ENCODE assay signal across 19 mouse cellular contexts in the genomic region with DNA sequence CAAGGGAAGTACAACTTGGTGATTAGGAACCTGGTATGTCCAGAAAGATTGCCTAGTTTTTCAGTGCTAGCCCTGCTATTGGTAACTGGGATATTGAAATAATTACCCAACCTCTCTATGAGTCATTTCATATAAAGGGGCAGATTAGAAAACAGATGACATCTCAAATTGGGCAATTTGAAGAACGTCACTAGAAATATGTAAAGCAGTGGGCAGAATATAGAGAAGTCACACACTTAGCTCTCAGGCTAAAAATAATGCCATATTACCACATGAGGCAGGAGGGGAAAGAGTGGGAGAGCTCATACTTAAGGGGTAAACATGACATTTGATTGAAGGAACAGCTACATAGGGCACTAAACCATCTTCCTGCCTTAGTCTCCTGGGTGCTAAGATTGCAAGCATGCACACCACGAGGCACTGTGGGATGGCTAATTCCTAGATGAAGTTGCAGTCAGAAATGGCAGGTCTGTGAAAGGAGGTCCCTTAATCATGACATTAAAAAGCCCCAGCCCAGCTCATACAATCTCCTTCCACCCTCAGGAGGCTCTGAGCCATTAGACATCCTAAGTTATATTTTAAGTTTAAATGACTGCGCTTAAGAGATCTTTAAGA. TPM values are rescaled to one million over a fixed set of nuclear protein-coding genes. Genes with fewer than 3 reads are reported as not detected.
DNase-seq lines count a peak whose midpoint lies in the region; ATAC-seq and TF ChIP-seq lines count a peak whose summit lies in the region.
"Had no signal": no experiment of that assay in that cellular context is flagged by ENCODE, and none has a peak within 500 bp of the region (broad histone marks: within the 10 kb centered on the region; RNA-seq: fewer than 3 reads in every experiment).

No protein-coding gene starts in this region.

- no peak overlapping the region for H3K9ac ChIP-seq in heart, adult 2 months (ENCODE audit: low read depth, low read length)
- H3K9ac ChIP-seq in midbrain, embryonic 11.5 days (ENCODE audit: low read length), result no peak overlapping the region
- H3K9ac ChIP-seq: heart, embryonic 13.5 days; intestine, embryonic 15.5 days; liver, embryonic 13.5 days; neural tube, embryonic 13.5 days had no signal

- H3K4me2 ChIP-seq in midbrain, embryonic 11.5 days, result no peak overlapping the region
- H3K4me2 ChIP-seq: heart, embryonic 13.5 days; intestine, embryonic 15.5 days; liver, embryonic 13.5 days; neural tube, embryonic 13.5 days had no signal

- H3K36me3 ChIP-seq in heart, adult 2 months (ENCODE audit: control insufficient read depth, insufficient read depth, low read length), result no peaks in the 10 kb centered on the region
- no peaks in the 10 kb centered on the region for H3K36me3 ChIP-seq in midbrain, embryonic 11.5 days (ENCODE audit: control insufficient read depth, insufficient read depth, low read length)
- H3K36me3 ChIP-seq: heart, embryonic 13.5 days; hindbrain, embryonic 10.5 days; intestine, embryonic 15.5 days; liver, embryonic 13.5 days; neural tube, embryonic 13.5 days had no signal

- intact Hi-C loops in heart, adult 2 months (cut with DNase I), result no loop called here

- no peak overlapping the region for H3K27ac ChIP-seq in heart, adult 2 months
- no peak overlapping the region for H3K27ac ChIP-seq in midbrain, embryonic 11.5 days (ENCODE audit: low read depth, low read length)
- H3K27ac ChIP-seq: heart, embryonic 13.5 days; hindbrain, embryonic 10.5 days; intestine, embryonic 15.5 days; liver, embryonic 13.5 days; neural tube, embryonic 13.5 days had no signal

- no peak for TF ChIP-seq CTCF in heart, adult 2 months (IDR thresholded peaks at IDR 0.05)

- WGBS in heart, adult 2 months, result 73% methylated on average over 3 of the region's 3 CpGs
- WGBS in midbrain, embryonic 11.5 days, result 85% methylated on average over 3 of the region's 3 CpGs

- no peaks in the 10 kb centered on the region for H3K79me2 ChIP-seq in heart, adult 2 months (replicated peaks; ENCODE audit: control insufficient read depth, insufficient read depth, low read length)

- ATAC-seq in midbrain, embryonic 11.5 days (ENCODE audit: low FRiP score), result no peak
- no peak for ATAC-seq in frontal cortex, adult (ENCODE audit: low TSS enrichment)
- ATAC-seq: intestine, embryonic 15.5 days had no signal

- no peak overlapping the region for H3K4me3 ChIP-seq in heart, adult 2 months
- H3K4me3 ChIP-seq in midbrain, embryonic 11.5 days (ENCODE audit: low read depth, low read length), result no peak overlapping the region
- H3K4me3 ChIP-seq: heart, embryonic 13.5 days; hindbrain, embryonic 10.5 days; intestine, embryonic 15.5 days; liver, embryonic 13.5 days; megakaryocyte, embryonic 14.5 days; neural tube, embryonic 13.5 days had no signal

- H3K9me3 ChIP-seq in midbrain, embryonic 11.5 days (ENCODE audit: control insufficient read depth, low read length), result no peaks in the 10 kb centered on the region
- H3K9me3 ChIP-seq: heart, embryonic 13.5 days; hindbrain, embryonic 10.5 days; intestine, embryonic 15.5 days; liver, embryonic 13.5 days; megakaryocyte, embryonic 14.5 days; neural tube, embryonic 13.5 days had no signal

- no peaks in the 10 kb centered on the region for H3K4me1 ChIP-seq in heart, adult 2 months (ENCODE audit: control insufficient read depth, insufficient read depth, low read length)
- no peaks in the 10 kb centered on the region for H3K4me1 ChIP-seq in midbrain, embryonic 11.5 days (ENCODE audit: control insufficient read depth, insufficient read depth, low read length)
- H3K4me1 ChIP-seq: heart, embryonic 13.5 days; hindbrain, embryonic 10.5 days; intestine, embryonic 15.5 days; liver, embryonic 13.5 days; neural tube, embryonic 13.5 days had no signal

- H3K27me3 ChIP-seq in heart, adult 2 months (ENCODE audit: control insufficient read depth, insufficient read depth, low read length), result no peaks in the 10 kb centered on the region
- H3K27me3 ChIP-seq in midbrain, embryonic 11.5 days (ENCODE audit: control insufficient read depth, insufficient read depth, low read length), result no peaks in the 10 kb centered on the region
- H3K27me3 ChIP-seq: heart, embryonic 13.5 days; intestine, embryonic 15.5 days; liver, embryonic 13.5 days; megakaryocyte, embryonic 14.5 days; neural tube, embryonic 13.5 days had no signal

- no peak for TF ChIP-seq POLR2A in heart, adult 2 months (IDR thresholded peaks at IDR 0.05; ENCODE audit: insufficient read depth, low read depth, low read length)

- no peak for TF ChIP-seq EP300 in heart, adult 2 months (IDR thresholded peaks at IDR 0.05; ENCODE audit: insufficient read depth, low read depth, low read length)

- peak; percentile 80 for DNase-seq in heart, adult 11 months
- no peak for DNase-seq in heart, adult 2 months
- peak; percentile 32 for DNase-seq in 3T3-L1 (ENCODE audit: low read depth, low spot score)
- DNase-seq in NIH3T3 (ENCODE audit: low read depth), result peak; percentile 9
- DNase-seq in induced T-regulatory cell, adult 2 months (ENCODE audit: low read depth), result peak; percentile 46
- DNase-seq in adrenal gland, adult 18-20 months (ENCODE audit: low spot score in 2 of 2), result no peak
- DNase-seq in midbrain, embryonic 11.5 days (ENCODE audit: low spot score, missing footprints), result no peak
- DNase-seq: cerebellum, postnatal 25 days; gastrocnemius, postnatal 25 days; liver, embryonic 13.5 days; retina, postnatal 1 day had no signal

RNA-seq across cellular contexts. Expression of a gene that starts 7.3 kb away (rescaled TPM):
- under 1 TPM; 0.64 to 0.68 TPM for total RNA-seq in heart, adult 2 months (2021)
- 0.56 and 0.57 TPM in 2 replicates for polyA plus RNA-seq in heart, adult 2 months (2012; rRNA removed)
- total RNA-seq in adrenal gland, adult 18-20 months (2021), result 1 to 10 TPM in 1 of 2 experiments, under 1 TPM in 1; 0.70 to 1.1 TPM
- 0.10 and 0.15 TPM in 2 replicates for polyA plus RNA-seq in midbrain, embryonic 11.5 days (2014; fragmentation: Nextera tagmentation; extraction: Ambion mirVana)
- total RNA-seq: left cerebral cortex, postnatal 25 days; MEL had no signal

RNA-seq across cellular contexts. Expression of a gene that starts 13.4 kb away (rescaled TPM):
- total RNA-seq in heart, adult 2 months (2021), result 1 to 10 TPM; 4.3 to 5.3 TPM
- 2.3 and 3.0 TPM in 2 replicates for polyA plus RNA-seq in heart, adult 2 months (2012; rRNA removed)
- total RNA-seq in adrenal gland, adult 18-20 months (2021), result 10 to 100 TPM; 10.6 to 13.0 TPM
- 47.6 and 60.3 TPM in 2 replicates for polyA plus RNA-seq in midbrain, embryonic 11.5 days (2014; fragmentation: Nextera tagmentation; extraction: Ambion mirVana)

Comparison
In these comparisons a context has a peak if more than half of its experiments do, and no peak if none do; other contexts are left out.
1. DNase-seq: peak in heart, adult 11 months (single experiment), 3T3-L1 (single experiment), NIH3T3 (single experiment) and induced T-regulatory cell, adult 2 months (single experiment); none in heart, adult 2 months (0 of 2), adrenal gland, adult 18-20 months (0 of 2) and midbrain, embryonic 11.5 days (single experiment).